Mouse (Mus musculus): ENCODE measurements around the gene Trpc7. TPM values are rescaled to one million over a fixed set of nuclear protein-coding genes. Genes with fewer than 3 reads are reported as not detected.

Gene Trpc7
- polyA plus RNA-seq (2017; shearing (Covaris generic)) = not detected

DNA sequence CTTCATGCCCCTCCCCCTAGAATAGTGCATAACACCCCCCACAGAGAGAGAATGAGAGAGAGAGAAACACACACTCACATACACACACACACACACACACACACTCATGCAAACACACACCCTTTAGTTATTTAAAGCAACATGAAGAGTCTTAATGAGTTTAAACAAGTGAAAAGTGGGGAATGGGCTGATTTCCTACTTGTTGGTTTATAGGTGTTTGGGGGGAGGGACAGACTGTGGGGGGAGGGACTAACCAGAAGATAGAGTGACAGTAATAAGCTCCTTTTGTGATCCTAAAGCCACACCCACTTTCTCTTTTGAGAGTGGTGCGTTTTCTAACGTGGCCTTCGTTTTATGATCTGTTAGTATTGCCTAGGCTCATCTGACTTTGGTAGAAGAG is at the start of gene Trpc7:
Trpc7 (minus strand) TSS at position 101 of the 400 bp plus-strand sequence.

GRCm38 (mm10) chr13:56753192-56753951 is 142.4 kb downstream of the Trpc7 start, which contains the start of gene Gm45623:
Gene Gm45623, minus strand, starts transcription at chr13:56753827.

Other genes starting within 250 kb of the Trpc7 start
- 44.7 TPM for gene Smad5, start 193.0 kb downstream of the Trpc7 start, polyA plus RNA-seq (2017; shearing (Covaris generic))
- not detected for gene Gm45623, start 142.2 kb downstream of the Trpc7 start, polyA plus RNA-seq (2017; shearing (Covaris generic))